Mouse (Mus musculus) B cell, adult 2 months (primary cell): Measurements from ENCODE around the gene Il20ra.
"Not testable (repeated sequence)": the region's sequence is repeated elsewhere in the genome, so short reads cannot be mapped to it uniquely, and the experiment has no call there.

Experiments used
- DNase-seq, 2 experiments: peaks; one replicate each; pipeline ENCODE4 v3.0.0; 2022

Il20ra gene

GRCm38 (mm10) chr10:19712421-19712836 lies at the start of gene Il20ra:
Gene Il20ra (plus strand): TSS chr10:19712570.
- peak; percentile 61 to 67 for DNase-seq

- DNase-seq, result peak; percentile 67 to 72
These were observed 43.4 kb upstream of the Il20ra start for GRCm38 (mm10) chr10:19668973-19669372.

- DNase-seq, result no peak
These were observed 40.4 kb upstream of the Il20ra start for GRCm38 (mm10) chr10:19672015-19672414.

- DNase-seq, result peak; percentile 35 to 48
These were observed 39.2 kb upstream of the Il20ra start for GRCm38 (mm10) chr10:19673146-19673545.

- no peak for DNase-seq
These were observed 24.7 kb upstream of the Il20ra start for GRCm38 (mm10) chr10:19687686-19688085.

GRCm38 (mm10) chr10:19691287-19691686 lies 21.1 kb upstream of the Il20ra start:
- no peak for DNase-seq

GRCm38 (mm10) chr10:19691771-19692170 lies 20.6 kb upstream of the Il20ra start:
- DNase-seq, result peak; percentile 75 to 82

GRCm38 (mm10) chr10:19692332-19692731 lies 20.0 kb upstream of the Il20ra start:
- DNase-seq, result peak in 1 of 2 experiments; percentile 30

GRCm38 (mm10) chr10:19692988-19693387 lies 19.4 kb upstream of the Il20ra start:
- peak; percentile 76 to 78 for DNase-seq

GRCm38 (mm10) chr10:19693629-19694028 lies 18.7 kb upstream of the Il20ra start:
- DNase-seq, result no peak

GRCm38 (mm10) chr10:19699331-19699730 lies 13.0 kb upstream of the Il20ra start:
- no peak for DNase-seq

GRCm38 (mm10) chr10:19704445-19704844 lies 7.9 kb upstream of the Il20ra start:
- DNase-seq, result no peak

GRCm38 (mm10) chr10:19707768-19708167 lies 4.6 kb upstream of the Il20ra start:
- no peak for DNase-seq

- peak; percentile 59 to 61 for DNase-seq
These were observed 3.9 kb upstream of the Il20ra start for GRCm38 (mm10) chr10:19708277-19709070.

GRCm38 (mm10) chr10:19711020-19711419 lies 1.4 kb upstream of the Il20ra start:
- no peak for DNase-seq

GRCm38 (mm10) chr10:19711551-19712171 lies 709 bp upstream of the Il20ra start:
- peak; percentile 41 to 46 for DNase-seq

GRCm38 (mm10) chr10:19718627-19719026 lies 6.3 kb downstream of the Il20ra start:
- DNase-seq, result no peak

GRCm38 (mm10) chr10:19722320-19722719 lies 9.9 kb downstream of the Il20ra start:
- DNase-seq, result no peak

- no peak for DNase-seq
These were observed 11.9 kb downstream of the Il20ra start for GRCm38 (mm10) chr10:19724158-19724832.

GRCm38 (mm10) chr10:19738442-19738841 lies 26.1 kb downstream of the Il20ra start:
- not testable (repeated sequence) for DNase-seq

GRCm38 (mm10) chr10:19745662-19746061 lies 33.3 kb downstream of the Il20ra start:
- no peak for DNase-seq

GRCm38 (mm10) chr10:19746156-19746555 lies 33.8 kb downstream of the Il20ra start:
- DNase-seq, result no peak

GRCm38 (mm10) chr10:19747661-19748060 lies 35.3 kb downstream of the Il20ra start:
- DNase-seq, result no peak

- DNase-seq, result no peak
These were observed 53.1 kb downstream of the Il20ra start for GRCm38 (mm10) chr10:19765459-19765858.
